Mouse (Mus musculus): ENCODE results near the gene Iars2. TPM values are rescaled to one million over a fixed set of nuclear protein-coding genes. Genes with fewer than 3 reads are reported as not detected.
A peak's percentile ranks its signal among the peaks of the same experiment; 100 is the strongest.

Iars2 gene
- polyA plus RNA-seq, 1 experiment: 6.5 TPM

GRCm38 (mm10) chr1:185362677-185363520 lies 33.7 kb upstream of the Iars2 start, which contains the start of gene Eprs:
Eprs (plus strand) TSS chr1:185363044.
- under 1% methylated on average over 92 of the region's 92 CpGs for WGBS
- H3K27ac ChIP-seq (ENCODE audit: control insufficient read depth, insufficient read depth, low read depth, low read length, poor library complexity): peak within 1 kb of the TSS; percentile 34
- peak within 1 kb of the TSS; percentile 72 for H3K4me3 ChIP-seq (replicated peaks; ENCODE audit: control insufficient read depth, low read depth, low read length)
- TF ChIP-seq CTCF (IDR thresholded peaks at IDR 0.05; ENCODE audit: control insufficient read depth, insufficient read depth, low read length) (no peak), POLR2A (IDR thresholded peaks at IDR 0.05; ENCODE audit: borderline replicate concordance, control insufficient read depth, low read depth, low read length) (peak; percentile 80; the same call in 1 of the 2 replicates)
- no peaks in the 10 kb centered on the region for H3K4me1 ChIP-seq (ENCODE audit: control insufficient read depth, insufficient read depth, low read length)

- Histone ChIP-seq H3K4me3 (replicated peaks; ENCODE audit: control insufficient read depth, low read depth, low read length) (no peak overlapping the region), H3K27ac (ENCODE audit: control insufficient read depth, insufficient read depth, low read depth, low read length, poor library complexity) (no peak overlapping the region), H3K4me1 (ENCODE audit: control insufficient read depth, insufficient read depth, low read length) (no peaks in the 10 kb centered on the region)
- WGBS: 82% methylated on average over 4 of the region's 4 CpGs
- TF ChIP-seq CTCF (IDR thresholded peaks at IDR 0.05; ENCODE audit: control insufficient read depth, insufficient read depth, low read length): no peak
- TF ChIP-seq POLR2A (IDR thresholded peaks at IDR 0.05; ENCODE audit: borderline replicate concordance, control insufficient read depth, low read depth, low read length): no peak
These were observed 29.0 kb upstream of the Iars2 start for GRCm38 (mm10) chr1:185358211-185358610.

- Histone ChIP-seq H3K4me3 (replicated peaks; ENCODE audit: control insufficient read depth, low read depth, low read length) (no peak overlapping the region), H3K27ac (ENCODE audit: control insufficient read depth, insufficient read depth, low read depth, low read length, poor library complexity) (no peak overlapping the region), H3K4me1 (ENCODE audit: control insufficient read depth, insufficient read depth, low read length) (no peaks in the 10 kb centered on the region)
- no peak for TF ChIP-seq CTCF (IDR thresholded peaks at IDR 0.05; ENCODE audit: control insufficient read depth, insufficient read depth, low read length)
- TF ChIP-seq POLR2A (IDR thresholded peaks at IDR 0.05; ENCODE audit: borderline replicate concordance, control insufficient read depth, low read depth, low read length): no peak
- 91% methylated on average over 8 of the region's 8 CpGs for WGBS
These were observed 27.1 kb upstream of the Iars2 start for GRCm38 (mm10) chr1:185356246-185356645.

GRCm38 (mm10) chr1:185354731-185355130 lies 25.5 kb upstream of the Iars2 start:
- Histone ChIP-seq H3K27ac (ENCODE audit: control insufficient read depth, insufficient read depth, low read depth, low read length, poor library complexity) (no peak overlapping the region), H3K4me3 (replicated peaks; ENCODE audit: control insufficient read depth, low read depth, low read length) (no peak overlapping the region), H3K4me1 (ENCODE audit: control insufficient read depth, insufficient read depth, low read length) (no peaks in the 10 kb centered on the region)
- TF ChIP-seq POLR2A (IDR thresholded peaks at IDR 0.05; ENCODE audit: borderline replicate concordance, control insufficient read depth, low read depth, low read length) (no peak), CTCF (IDR thresholded peaks at IDR 0.05; ENCODE audit: control insufficient read depth, insufficient read depth, low read length) (no peak)
- WGBS: 78% methylated on average over 4 of the region's 4 CpGs

GRCm38 (mm10) chr1:185353351-185353750 lies 24.2 kb upstream of the Iars2 start:
- TF ChIP-seq CTCF (IDR thresholded peaks at IDR 0.05; ENCODE audit: control insufficient read depth, insufficient read depth, low read length) (no peak), POLR2A (IDR thresholded peaks at IDR 0.05; ENCODE audit: borderline replicate concordance, control insufficient read depth, low read depth, low read length) (no peak)
- Histone ChIP-seq H3K4me1 (ENCODE audit: control insufficient read depth, insufficient read depth, low read length) (no peaks in the 10 kb centered on the region), H3K27ac (ENCODE audit: control insufficient read depth, insufficient read depth, low read depth, low read length, poor library complexity) (no peak overlapping the region), H3K4me3 (replicated peaks; ENCODE audit: control insufficient read depth, low read depth, low read length) (no peak overlapping the region)
- WGBS: 86% methylated on average over 8 of the region's 8 CpGs

GRCm38 (mm10) chr1:185352151-185352550 lies 23.0 kb upstream of the Iars2 start:
- WGBS: 66% methylated on average over 12 of the region's 12 CpGs

GRCm38 (mm10) chr1:185350611-185351010 lies 21.4 kb upstream of the Iars2 start:
- H3K27ac ChIP-seq (ENCODE audit: control insufficient read depth, insufficient read depth, low read depth, low read length, poor library complexity): no peak overlapping the region
- 83% methylated on average over 4 of the region's 4 CpGs for WGBS
- no peak overlapping the region for H3K4me3 ChIP-seq (replicated peaks; ENCODE audit: control insufficient read depth, low read depth, low read length)
- H3K4me1 ChIP-seq (ENCODE audit: control insufficient read depth, insufficient read depth, low read length): no peaks in the 10 kb centered on the region
- no peak for TF ChIP-seq POLR2A (IDR thresholded peaks at IDR 0.05; ENCODE audit: borderline replicate concordance, control insufficient read depth, low read depth, low read length)
- TF ChIP-seq CTCF (IDR thresholded peaks at IDR 0.05; ENCODE audit: control insufficient read depth, insufficient read depth, low read length): no peak

More at GRCm38 (mm10) chr1:185352151-185352550, 23.0 kb upstream of the Iars2 start:
- Histone ChIP-seq H3K4me3 (replicated peaks; ENCODE audit: control insufficient read depth, low read depth, low read length) (no peak overlapping the region), H3K4me1 (ENCODE audit: control insufficient read depth, insufficient read depth, low read length) (no peaks in the 10 kb centered on the region), H3K27ac (ENCODE audit: control insufficient read depth, insufficient read depth, low read depth, low read length, poor library complexity) (no peak overlapping the region)
- no peak for TF ChIP-seq CTCF (IDR thresholded peaks at IDR 0.05; ENCODE audit: control insufficient read depth, insufficient read depth, low read length)
- TF ChIP-seq POLR2A (IDR thresholded peaks at IDR 0.05; ENCODE audit: borderline replicate concordance, control insufficient read depth, low read depth, low read length): no peak

- Histone ChIP-seq H3K27ac (ENCODE audit: control insufficient read depth, insufficient read depth, low read depth, low read length, poor library complexity) (no peak overlapping the region), H3K4me1 (ENCODE audit: control insufficient read depth, insufficient read depth, low read length) (no peaks in the 10 kb centered on the region), H3K4me3 (replicated peaks; ENCODE audit: control insufficient read depth, low read depth, low read length) (no peak overlapping the region)
- no peak for TF ChIP-seq POLR2A (IDR thresholded peaks at IDR 0.05; ENCODE audit: borderline replicate concordance, control insufficient read depth, low read depth, low read length)
- TF ChIP-seq CTCF (IDR thresholded peaks at IDR 0.05; ENCODE audit: control insufficient read depth, insufficient read depth, low read length): no peak
- WGBS: 72% methylated on average over 14 of the region's 14 CpGs
These were observed 20.5 kb upstream of the Iars2 start for GRCm38 (mm10) chr1:185349741-185350140.

Data from bone marrow, adult 2 months (tissue).